Mouse (Mus musculus): Measurements from ENCODE around the gene Nkx2-9. TPM values are rescaled to one million over a fixed set of nuclear protein-coding genes. Genes with fewer than 3 reads are reported as not detected.

Gene Nkx2-9
- polyA plus RNA-seq, 1 experiment from 2014 or later = not detected

GRCm38 (mm10) chr12:56591722-56592121 lies 21.4 kb downstream of the Nkx2-9 start:
- Histone ChIP-seq H3K4me3 (no peak overlapping the region), H3K27ac (no peak overlapping the region), H3K4me1 (no peaks in the 10 kb centered on the region), H3K9ac (no peak overlapping the region), H3K27me3 (peaks cover 7% of the 10 kb centered on the region; the same call in 1 of the 2 replicates), H3K9me3 (no peaks in the 10 kb centered on the region), H3K4me2 (no peak overlapping the region), H3K36me3 (no peaks in the 10 kb centered on the region)
- ATAC-seq (ENCODE audit: insufficient number of reproducible peaks, low FRiP score, low TSS enrichment, low read depth) = no peak
- 11% methylated on average over 4 of the region's 4 CpGs for WGBS

GRCm38 (mm10) chr12:56587830-56588229 lies 25.3 kb downstream of the Nkx2-9 start:
- no peak overlapping the region for H3K27ac ChIP-seq
- no peaks in the 10 kb centered on the region for H3K4me1 ChIP-seq
- peaks cover 4% of the 10 kb centered on the region; the same call in 1 of the 2 replicates for H3K27me3 ChIP-seq
- no peak for ATAC-seq (ENCODE audit: insufficient number of reproducible peaks, low FRiP score, low TSS enrichment, low read depth)
- no peak overlapping the region for H3K4me3 ChIP-seq
- no peak overlapping the region for H3K4me2 ChIP-seq
- H3K36me3 ChIP-seq = no peaks in the 10 kb centered on the region
- no peak overlapping the region for H3K9ac ChIP-seq
- 28% methylated on average over 6 of the region's 6 CpGs for WGBS
- no peaks in the 10 kb centered on the region for H3K9me3 ChIP-seq

Other genes starting within 250 kb of the Nkx2-9 start
- gene Nkx2-1, start 76.4 kb downstream of the Nkx2-9 start, polyA plus RNA-seq (2015; fragmentation: Nextera tagmentation; extraction: Ambion mirVana) = not detected in 2 replicates
- gene Pax9, start 78.5 kb upstream of the Nkx2-9 start, polyA plus RNA-seq (2015; fragmentation: Nextera tagmentation; extraction: Ambion mirVana) = 3.4 and 4.3 TPM in 2 replicates

Measured in limb, embryonic 15.5 days (tissue).